Mouse (Mus musculus) layer of hippocampus, adult 18-20 months (tissue): Measurements from ENCODE around the gene Insl3. TPM values are rescaled to one million over a fixed set of nuclear protein-coding genes. Genes with fewer than 3 reads are reported as not detected.
A peak's percentile ranks its signal among the peaks of the same experiment; 100 is the strongest.

ENCODE experiments used
- DNase-seq, 2 experiments: peaks; one replicate each; pipeline ENCODE4 v3.0.0; 2022; ENCODE audit warnings: low spot score in 2 of 2
- long read RNA-seq: library from polyadenylated mRNA; stranded (forward); transcript quantifications from one replicate; pipeline ENCODE4 v2.0.0, GENCODE M21; 2021
- total RNA-seq, 2 experiments: library from RNA; stranded (reverse); gene quantifications; 2 replicates each; pipeline ENCODE4 v1.2.3; 2021

Insl3 gene
- total RNA-seq: 1 to 10 TPM; 1.7 to 1.8 TPM
- long read RNA-seq: 0 reads

GRCm38 (mm10) chr8:71689028-71689427 lies at the start of gene Insl3:
TSS of gene Insl3 (plus strand) at chr8:71689214.
- DNase-seq: no peak

- DNase-seq: no peak
Observed at GRCm38 (mm10) chr8:71639318-71639717, 49.7 kb upstream of the Insl3 start.

GRCm38 (mm10) chr8:71645510-71645909 lies 43.5 kb upstream of the Insl3 start:
- DNase-seq: no peak

GRCm38 (mm10) chr8:71654600-71654999 lies 34.4 kb upstream of the Insl3 start:
- DNase-seq: no peak

GRCm38 (mm10) chr8:71657816-71658215 lies 31.2 kb upstream of the Insl3 start:
- no peak for DNase-seq

- DNase-seq: no peak
Observed at GRCm38 (mm10) chr8:71658515-71659049, 30.4 kb upstream of the Insl3 start.

GRCm38 (mm10) chr8:71659751-71660150 lies 29.3 kb upstream of the Insl3 start:
- no peak for DNase-seq

- peak; percentile 81 to 92 for DNase-seq
Observed at GRCm38 (mm10) chr8:71660325-71661120, 28.5 kb upstream of the Insl3 start.

- no peak for DNase-seq
Observed at GRCm38 (mm10) chr8:71665331-71666130, 23.5 kb upstream of the Insl3 start.

- no peak for DNase-seq
Observed at GRCm38 (mm10) chr8:71666855-71667254, 22.2 kb upstream of the Insl3 start.

- DNase-seq: no peak
Observed at GRCm38 (mm10) chr8:71667256-71667655, 21.8 kb upstream of the Insl3 start.

GRCm38 (mm10) chr8:71668220-71668975 lies 20.6 kb upstream of the Insl3 start:
- no peak for DNase-seq

GRCm38 (mm10) chr8:71670198-71670597 lies 18.8 kb upstream of the Insl3 start:
- DNase-seq: no peak

GRCm38 (mm10) chr8:71670621-71671548 lies 18.1 kb upstream of the Insl3 start:
- DNase-seq: peak; percentile 72 to 82

- DNase-seq: peak; percentile 86 to 95
Observed at GRCm38 (mm10) chr8:71671549-71671965, 17.5 kb upstream of the Insl3 start, which contains the start of gene Unc13a. TSS of gene Unc13a (minus strand) at chr8:71671757.

GRCm38 (mm10) chr8:71672168-71672735 lies 16.8 kb upstream of the Insl3 start:
- DNase-seq: no peak

- peak in 1 of 2 experiments; percentile 61 for DNase-seq
Observed at GRCm38 (mm10) chr8:71674071-71674470, 14.9 kb upstream of the Insl3 start.

- DNase-seq: no peak
Observed at GRCm38 (mm10) chr8:71675456-71676019, 13.5 kb upstream of the Insl3 start.

- DNase-seq: peak in 1 of 2 experiments; percentile 54
Observed at GRCm38 (mm10) chr8:71676020-71676741, 12.8 kb upstream of the Insl3 start, which contains the start of gene Jak3. TSS of gene Jak3 (plus strand) at chr8:71676296.
